Mouse (Mus musculus) splenic B cell, adult 2 months (primary cell): ENCODE data around the gene Fam196a.

ENCODE experiments used
- DNase-seq: peaks from one replicate; pipeline ENCODE4 v3.0.0-alpha.2; 2011; ENCODE audit warnings: low read depth, low spot score
- H3K27me3 ChIP-seq: 2 replicates; pipeline ENCODE4 v1.6.1; 2012; ENCODE audit warnings: mild to moderate bottlenecking, low read length, moderate library complexity, mixed read lengths; ENCODE audit not compliant: control insufficient read depth, poor library complexity, insufficient read depth, severe bottlenecking
- H3K36me3 ChIP-seq: 2 replicates; pipeline ENCODE4 v1.6.1; 2012; ENCODE audit warnings: mild to moderate bottlenecking, low read length, moderate library complexity, mixed read lengths; ENCODE audit not compliant: control insufficient read depth, poor library complexity, insufficient read depth, severe bottlenecking

Fam196a gene

GRCm38 (mm10) chr7:134937927-134938609 lies at the start of gene Fam196a:
Gene Fam196a, minus strand, starts transcription at chr7:134938430.
- H3K27me3 ChIP-seq = no peaks in the 10 kb centered on the region

GRCm38 (mm10) chr7:134961608-134962007 lies 23.4 kb upstream of the Fam196a start:
- no peak for DNase-seq
- Histone ChIP-seq H3K27me3 (no peaks in the 10 kb centered on the region), H3K36me3 (no peaks in the 10 kb centered on the region)

More at GRCm38 (mm10) chr7:134937927-134938609, at the start of gene Fam196a:
- DNase-seq = no peak
- H3K36me3 ChIP-seq = no peaks in the 10 kb centered on the region

- H3K27me3 ChIP-seq = no peaks in the 10 kb centered on the region
- H3K36me3 ChIP-seq = no peaks in the 10 kb centered on the region
- DNase-seq = no peak
These were observed 22.6 kb upstream of the Fam196a start for GRCm38 (mm10) chr7:134960871-134961270.

GRCm38 (mm10) chr7:134959086-134959485 lies 20.9 kb upstream of the Fam196a start:
- no peaks in the 10 kb centered on the region for H3K36me3 ChIP-seq
- H3K27me3 ChIP-seq = no peaks in the 10 kb centered on the region
- DNase-seq = no peak

GRCm38 (mm10) chr7:134945925-134946716 lies 7.9 kb upstream of the Fam196a start:
- DNase-seq = no peak
- Histone ChIP-seq H3K36me3 (no peaks in the 10 kb centered on the region), H3K27me3 (no peaks in the 10 kb centered on the region)

- Histone ChIP-seq H3K36me3 (no peaks in the 10 kb centered on the region), H3K27me3 (no peaks in the 10 kb centered on the region)
- DNase-seq = no peak
These were observed 5.5 kb upstream of the Fam196a start for GRCm38 (mm10) chr7:134943701-134944100.

- no peaks in the 10 kb centered on the region for H3K27me3 ChIP-seq
- DNase-seq = no peak
- H3K36me3 ChIP-seq = no peaks in the 10 kb centered on the region
These were observed 4.8 kb upstream of the Fam196a start for GRCm38 (mm10) chr7:134943063-134943462.

GRCm38 (mm10) chr7:134941891-134942290 lies 3.7 kb upstream of the Fam196a start:
- no peaks in the 10 kb centered on the region for H3K27me3 ChIP-seq
- no peaks in the 10 kb centered on the region for H3K36me3 ChIP-seq
- no peak for DNase-seq

- Histone ChIP-seq H3K36me3 (no peaks in the 10 kb centered on the region), H3K27me3 (no peaks in the 10 kb centered on the region)
- no peak for DNase-seq
These were observed 731 bp downstream of the Fam196a start for GRCm38 (mm10) chr7:134937471-134937926.

- no peak for DNase-seq
- H3K36me3 ChIP-seq = no peaks in the 10 kb centered on the region
- H3K27me3 ChIP-seq = no peaks in the 10 kb centered on the region
These were observed 6.3 kb downstream of the Fam196a start for GRCm38 (mm10) chr7:134931886-134932285.

- no peaks in the 10 kb centered on the region for H3K27me3 ChIP-seq
- DNase-seq = no peak
These were observed 36.2 kb downstream of the Fam196a start for GRCm38 (mm10) chr7:134901992-134902391.

GRCm38 (mm10) chr7:134899462-134899861 lies 38.8 kb downstream of the Fam196a start:
- no peaks in the 10 kb centered on the region for H3K36me3 ChIP-seq
- no peak for DNase-seq
- no peaks in the 10 kb centered on the region for H3K27me3 ChIP-seq

More at GRCm38 (mm10) chr7:134901992-134902391, 36.2 kb downstream of the Fam196a start:
- no peaks in the 10 kb centered on the region for H3K36me3 ChIP-seq

- Histone ChIP-seq H3K36me3 (no peaks in the 10 kb centered on the region), H3K27me3 (no peaks in the 10 kb centered on the region)
- DNase-seq = no peak
These were observed 43.6 kb downstream of the Fam196a start for GRCm38 (mm10) chr7:134894604-134895003.

GRCm38 (mm10) chr7:134892972-134893371 lies 45.3 kb downstream of the Fam196a start:
- Histone ChIP-seq H3K36me3 (no peaks in the 10 kb centered on the region), H3K27me3 (no peaks in the 10 kb centered on the region)
- DNase-seq = no peak

GRCm38 (mm10) chr7:134892449-134892871 lies 45.8 kb downstream of the Fam196a start:
- DNase-seq = no peak
- no peaks in the 10 kb centered on the region for H3K27me3 ChIP-seq
- no peaks in the 10 kb centered on the region for H3K36me3 ChIP-seq
